Mouse (Mus musculus): ENCODE measurements around the gene Ints3.
A peak's percentile ranks its signal among the peaks of the same experiment; 100 is the strongest.

Gene Ints3

GRCm38 (mm10) chr3:90434073-90434730 lies 780 bp upstream of the Ints3 start:
- Histone ChIP-seq H3K9me3 (ENCODE audit: low read length) (no peaks in the 10 kb centered on the region), H3K27me3 (ENCODE audit: insufficient read depth, low read length) (no peaks in the 10 kb centered on the region), H3K36me3 (ENCODE audit: insufficient read depth, low read length) (peaks cover 25% of the 10 kb centered on the region), H3K4me3 (replicated peaks; ENCODE audit: low read length) (peak overlapping the region; percentile 97), H3K4me1 (replicated peaks; ENCODE audit: low read depth, low read length) (peaks cover 81% of the 10 kb centered on the region)
- TF ChIP-seq CTCF (conservative IDR thresholded peaks at IDR 0.05; ENCODE audit: low read length) (no peak), NANOG (IDR thresholded peaks at IDR 0.05; ENCODE audit: borderline replicate concordance, low read length) (no peak), POU5F1 (IDR thresholded peaks at IDR 0.05; ENCODE audit: borderline replicate concordance, low read length) (no peak)

- Histone ChIP-seq H3K27me3 (ENCODE audit: insufficient read depth, low read length) (no peaks in the 10 kb centered on the region), H3K36me3 (ENCODE audit: insufficient read depth, low read length) (peaks cover 38% of the 10 kb centered on the region), H3K4me1 (replicated peaks; ENCODE audit: low read depth, low read length) (peaks cover 81% of the 10 kb centered on the region), H3K4me3 (replicated peaks; ENCODE audit: low read length) (peak overlapping the region; percentile 97), H3K9me3 (ENCODE audit: low read length) (no peaks in the 10 kb centered on the region)
- TF ChIP-seq POU5F1 (IDR thresholded peaks at IDR 0.05; ENCODE audit: borderline replicate concordance, low read length) (no peak), NANOG (IDR thresholded peaks at IDR 0.05; ENCODE audit: borderline replicate concordance, low read length) (no peak), CTCF (conservative IDR thresholded peaks at IDR 0.05; ENCODE audit: low read length) (no peak)
Observed at GRCm38 (mm10) chr3:90432811-90433219, 607 bp downstream of the Ints3 start.

GRCm38 (mm10) chr3:90432348-90432747 lies 1.1 kb downstream of the Ints3 start:
- Histone ChIP-seq H3K4me3 (replicated peaks; ENCODE audit: low read length) (peak overlapping the region; percentile 97), H3K9me3 (ENCODE audit: low read length) (no peaks in the 10 kb centered on the region), H3K4me1 (replicated peaks; ENCODE audit: low read depth, low read length) (peaks cover 80% of the 10 kb centered on the region), H3K36me3 (ENCODE audit: insufficient read depth, low read length) (peaks cover 38% of the 10 kb centered on the region), H3K27me3 (ENCODE audit: insufficient read depth, low read length) (no peaks in the 10 kb centered on the region)
- no peak for TF ChIP-seq CTCF (conservative IDR thresholded peaks at IDR 0.05; ENCODE audit: low read length)
- no peak for TF ChIP-seq POU5F1 (IDR thresholded peaks at IDR 0.05; ENCODE audit: borderline replicate concordance, low read length)
- TF ChIP-seq NANOG (IDR thresholded peaks at IDR 0.05; ENCODE audit: borderline replicate concordance, low read length): no peak

GRCm38 (mm10) chr3:90429576-90429975 lies 3.8 kb downstream of the Ints3 start:
- Histone ChIP-seq H3K4me1 (replicated peaks; ENCODE audit: low read depth, low read length) (peaks cover 79% of the 10 kb centered on the region), H3K36me3 (ENCODE audit: insufficient read depth, low read length) (peaks cover 58% of the 10 kb centered on the region), H3K4me3 (replicated peaks; ENCODE audit: low read length) (peak overlapping the region; percentile 1), H3K27me3 (ENCODE audit: insufficient read depth, low read length) (no peaks in the 10 kb centered on the region), H3K9me3 (ENCODE audit: low read length) (no peaks in the 10 kb centered on the region)
- TF ChIP-seq NANOG (IDR thresholded peaks at IDR 0.05; ENCODE audit: borderline replicate concordance, low read length) (0 out of 2 replicates have a peak, but pooled peaks have one; percentile 33), CTCF (conservative IDR thresholded peaks at IDR 0.05; ENCODE audit: low read length) (no peak), POU5F1 (IDR thresholded peaks at IDR 0.05; ENCODE audit: borderline replicate concordance, low read length) (no peak)

- Histone ChIP-seq H3K36me3 (ENCODE audit: insufficient read depth, low read length) (peaks cover 71% of the 10 kb centered on the region), H3K4me3 (replicated peaks; ENCODE audit: low read length) (peak overlapping the region; percentile 5; the same call in 1 of the 2 replicates), H3K9me3 (ENCODE audit: low read length) (no peaks in the 10 kb centered on the region), H3K4me1 (replicated peaks; ENCODE audit: low read depth, low read length) (peaks cover 80% of the 10 kb centered on the region), H3K27me3 (ENCODE audit: insufficient read depth, low read length) (no peaks in the 10 kb centered on the region)
- no peak for TF ChIP-seq NANOG (IDR thresholded peaks at IDR 0.05; ENCODE audit: borderline replicate concordance, low read length)
- no peak for TF ChIP-seq POU5F1 (IDR thresholded peaks at IDR 0.05; ENCODE audit: borderline replicate concordance, low read length)
- TF ChIP-seq CTCF (conservative IDR thresholded peaks at IDR 0.05; ENCODE audit: low read length): no peak
Observed at GRCm38 (mm10) chr3:90428186-90428585, 5.2 kb downstream of the Ints3 start.

- TF ChIP-seq NANOG (IDR thresholded peaks at IDR 0.05; ENCODE audit: borderline replicate concordance, low read length) (no peak), POU5F1 (IDR thresholded peaks at IDR 0.05; ENCODE audit: borderline replicate concordance, low read length) (no peak), CTCF (conservative IDR thresholded peaks at IDR 0.05; ENCODE audit: low read length) (no peak)
- Histone ChIP-seq H3K9me3 (ENCODE audit: low read length) (no peaks in the 10 kb centered on the region), H3K4me3 (replicated peaks; ENCODE audit: low read length) (no peak overlapping the region), H3K36me3 (ENCODE audit: insufficient read depth, low read length) (peaks cover 77% of the 10 kb centered on the region), H3K4me1 (replicated peaks; ENCODE audit: low read depth, low read length) (peaks cover 81% of the 10 kb centered on the region), H3K27me3 (ENCODE audit: insufficient read depth, low read length) (no peaks in the 10 kb centered on the region)
Observed at GRCm38 (mm10) chr3:90427574-90427973, 5.8 kb downstream of the Ints3 start.

GRCm38 (mm10) chr3:90425499-90425898 lies 7.9 kb downstream of the Ints3 start:
- Histone ChIP-seq H3K36me3 (ENCODE audit: insufficient read depth, low read length) (peaks cover 80% of the 10 kb centered on the region), H3K4me1 (replicated peaks; ENCODE audit: low read depth, low read length) (peaks cover 72% of the 10 kb centered on the region), H3K9me3 (ENCODE audit: low read length) (no peaks in the 10 kb centered on the region), H3K27me3 (ENCODE audit: insufficient read depth, low read length) (no peaks in the 10 kb centered on the region), H3K4me3 (replicated peaks; ENCODE audit: low read length) (no peak overlapping the region)
- TF ChIP-seq POU5F1 (IDR thresholded peaks at IDR 0.05; ENCODE audit: borderline replicate concordance, low read length): no peak
- no peak for TF ChIP-seq NANOG (IDR thresholded peaks at IDR 0.05; ENCODE audit: borderline replicate concordance, low read length)
- no peak for TF ChIP-seq CTCF (conservative IDR thresholded peaks at IDR 0.05; ENCODE audit: low read length)

- Histone ChIP-seq H3K9me3 (ENCODE audit: low read length) (no peaks in the 10 kb centered on the region), H3K27me3 (ENCODE audit: insufficient read depth, low read length) (no peaks in the 10 kb centered on the region), H3K4me1 (replicated peaks; ENCODE audit: low read depth, low read length) (peaks cover 56% of the 10 kb centered on the region), H3K4me3 (replicated peaks; ENCODE audit: low read length) (no peak overlapping the region), H3K36me3 (ENCODE audit: insufficient read depth, low read length) (peaks cover 83% of the 10 kb centered on the region)
- TF ChIP-seq POU5F1 (IDR thresholded peaks at IDR 0.05; ENCODE audit: borderline replicate concordance, low read length) (no peak), NANOG (IDR thresholded peaks at IDR 0.05; ENCODE audit: borderline replicate concordance, low read length) (no peak), CTCF (conservative IDR thresholded peaks at IDR 0.05; ENCODE audit: low read length) (no peak)
Observed at GRCm38 (mm10) chr3:90423549-90423948, 9.9 kb downstream of the Ints3 start.

All from E14TG2a.4 (cell line).